Mouse (Mus musculus): ENCODE results near the gene Arhgap29.

The Arhgap29 gene

DNA sequence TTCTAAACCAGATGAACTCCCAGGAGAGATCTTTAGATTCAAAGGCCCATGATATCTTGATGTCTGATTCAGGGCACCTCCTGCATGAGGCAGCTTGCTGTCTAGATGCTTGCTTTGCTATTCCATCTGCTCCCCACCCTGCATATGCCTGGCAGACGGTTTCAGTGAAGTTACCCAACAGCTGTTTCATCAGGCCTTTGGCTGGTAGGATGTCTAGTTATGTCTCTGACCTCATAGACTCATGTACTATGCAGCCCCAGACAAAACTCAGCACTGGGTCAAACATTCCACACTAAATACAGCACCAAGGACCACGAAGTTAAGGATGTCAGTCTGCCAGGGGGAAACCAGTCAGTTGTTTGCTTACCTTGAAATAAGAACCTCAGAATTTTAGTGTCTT is 6.4 kb upstream of the Arhgap29 start:
- DNase-seq (ENCODE audit: low spot score): peak; percentile 10

DNA sequence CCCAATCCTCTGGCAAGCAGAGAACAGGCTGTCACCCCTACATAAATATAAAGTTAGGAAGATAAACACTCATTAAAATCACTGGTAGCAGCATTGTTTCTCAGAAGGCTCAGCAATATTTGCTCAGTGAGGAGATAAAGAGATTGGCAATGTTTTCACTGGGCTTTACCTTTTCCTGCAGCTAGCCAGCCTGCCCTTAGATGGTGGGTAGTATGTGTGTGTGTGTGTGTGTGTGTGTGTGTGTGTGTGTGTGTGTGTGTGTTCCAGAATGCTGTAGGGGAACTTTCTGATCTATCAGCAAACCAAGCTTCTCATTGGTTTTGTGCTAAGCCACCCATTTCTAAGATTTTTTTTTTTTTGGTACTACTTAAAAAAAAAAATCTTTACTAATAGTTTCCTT is 5.6 kb upstream of the Arhgap29 start:
- DNase-seq (ENCODE audit: low spot score): no peak

DNA sequence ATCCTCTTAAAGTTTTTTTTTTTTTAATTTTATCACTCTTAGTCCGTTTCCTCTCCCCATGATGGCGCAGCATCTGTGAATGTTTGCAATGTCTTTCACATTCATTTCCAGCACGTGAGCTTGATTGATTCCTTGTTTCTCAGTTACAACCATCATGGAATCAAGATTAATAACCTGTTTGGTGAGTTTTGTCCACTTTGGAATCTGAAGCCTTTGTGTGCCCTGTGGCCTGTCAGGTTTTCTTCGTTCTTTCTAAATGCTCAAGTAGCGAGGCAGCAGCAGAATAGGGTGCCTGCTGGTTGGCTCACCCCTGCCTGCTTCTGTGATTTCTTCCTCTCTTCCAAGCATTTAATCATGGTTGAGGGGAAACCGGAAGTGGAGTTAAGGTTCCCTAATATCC is 2.2 kb upstream of the Arhgap29 start:
- DNase-seq (ENCODE audit: low spot score): no peak

DNA sequence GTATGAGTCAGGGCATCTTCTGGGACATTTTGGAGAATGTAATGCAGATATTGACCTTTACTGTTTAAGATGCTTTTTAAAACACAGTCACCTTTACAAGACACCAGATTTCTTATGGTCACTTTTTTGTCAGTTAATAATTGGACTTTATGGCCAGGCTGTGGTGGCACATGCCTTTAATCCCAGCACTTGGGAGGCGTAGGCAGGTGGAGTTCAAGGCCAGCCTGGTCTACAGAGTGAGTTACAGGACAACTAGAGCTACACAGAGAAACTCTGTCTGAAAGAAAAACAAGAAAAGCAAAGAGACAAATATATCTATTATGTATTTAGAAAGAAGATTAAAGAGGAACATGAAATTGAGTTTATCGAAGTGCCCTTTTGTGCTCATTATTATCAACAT is 1.2 kb upstream of the Arhgap29 start:
- DNase-seq (ENCODE audit: low spot score): no peak

DNA sequence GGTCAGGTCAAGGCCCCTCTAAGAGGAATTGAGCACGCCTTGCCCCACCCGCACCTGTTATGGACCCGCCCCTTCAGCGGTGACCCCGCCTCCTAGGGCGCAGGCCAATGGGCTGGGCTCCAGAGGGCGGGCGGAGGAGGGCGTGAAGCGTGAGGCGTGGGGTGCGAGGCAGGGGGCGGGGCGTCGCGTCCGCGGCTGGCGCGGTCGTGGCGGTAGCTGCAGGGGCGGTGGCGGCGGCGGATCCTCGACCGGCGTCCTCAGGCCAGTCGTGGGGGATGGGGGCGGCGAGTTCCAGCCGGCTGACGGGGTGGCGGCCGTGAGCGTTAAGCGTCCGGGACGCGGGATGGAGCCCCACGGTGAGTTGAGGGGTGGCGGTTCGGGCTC is 700 bp downstream of the Arhgap29 start:
- DNase-seq (ENCODE audit: low spot score): peak; percentile 83

DNA sequence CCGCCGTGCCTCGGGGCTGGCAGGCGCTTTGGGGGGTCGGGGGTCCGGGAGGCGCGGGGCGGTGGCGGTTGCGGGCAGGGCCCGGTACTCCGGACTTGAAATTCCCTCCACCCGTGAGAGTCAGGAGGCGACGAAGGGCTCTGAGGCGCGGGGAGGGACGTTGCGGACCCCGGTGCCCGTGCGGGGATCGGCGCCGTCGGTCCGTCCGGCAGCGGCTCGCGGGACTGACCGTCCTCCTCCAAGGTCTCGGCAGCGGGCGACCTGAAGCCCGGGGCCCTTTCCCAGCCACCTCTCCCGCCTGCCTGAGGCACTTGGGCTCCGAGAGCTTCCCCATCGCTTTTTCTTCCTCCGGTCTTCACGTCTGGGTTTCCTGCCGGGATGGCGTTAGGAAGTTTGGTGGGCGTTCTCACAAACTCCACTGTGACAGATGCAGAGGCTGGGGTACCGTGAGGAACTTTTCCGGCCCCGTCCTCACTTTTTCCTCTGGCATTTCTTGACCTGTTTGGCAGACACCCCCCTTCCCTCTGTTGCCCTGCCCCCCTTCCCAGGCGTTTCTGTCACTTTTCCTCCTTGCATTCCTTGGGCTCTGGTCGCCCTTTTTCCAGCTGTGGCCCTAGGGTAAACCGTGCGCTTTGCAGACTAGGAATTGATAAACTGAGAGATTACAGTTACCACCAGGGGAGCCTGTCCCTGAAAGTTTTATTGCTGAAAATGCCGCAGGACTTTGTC is 1.3 kb downstream of the Arhgap29 start:
- peak; percentile 7 for DNase-seq (ENCODE audit: low spot score)

DNA sequence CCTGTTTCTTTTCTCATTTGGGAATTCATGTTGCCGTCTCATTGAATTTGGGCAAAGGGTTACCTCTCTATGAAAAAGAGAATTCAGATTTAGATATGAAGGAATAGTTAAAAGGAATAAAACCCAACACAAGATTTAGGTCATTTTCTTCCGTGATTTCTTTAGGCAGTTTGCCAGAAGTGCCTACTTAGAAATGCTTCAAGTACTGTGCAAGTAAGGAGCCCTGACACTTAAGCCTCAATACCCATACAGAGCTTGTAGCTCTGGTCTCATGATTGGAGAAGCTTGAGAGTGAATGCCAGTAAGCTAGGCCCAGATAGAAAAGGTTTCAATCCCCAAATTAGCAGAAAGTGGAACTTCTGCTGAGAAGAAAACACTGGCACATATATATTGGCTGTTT is 2.1 kb downstream of the Arhgap29 start:
- no peak for DNase-seq (ENCODE audit: low spot score)

DNA sequence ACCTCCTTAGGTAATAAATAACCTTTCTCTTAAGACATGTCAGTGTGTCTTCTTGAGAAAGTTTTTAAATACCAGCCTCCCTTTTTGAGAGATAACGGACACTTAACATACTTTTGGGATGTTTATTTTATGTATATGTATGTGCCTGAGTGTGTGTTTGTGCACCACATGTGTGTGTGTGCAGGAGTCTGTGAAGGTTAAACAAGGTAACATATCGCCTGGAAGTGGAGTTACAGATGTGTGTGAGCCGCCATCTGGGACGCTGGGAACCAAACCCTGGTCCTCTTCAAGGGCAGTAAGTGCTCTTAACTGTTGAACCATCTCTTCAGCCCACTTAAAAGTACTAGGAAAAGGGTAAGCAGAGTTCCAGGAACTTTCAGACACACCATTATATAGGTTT is 3.2 kb downstream of the Arhgap29 start:
- DNase-seq (ENCODE audit: low spot score): no peak

DNA sequence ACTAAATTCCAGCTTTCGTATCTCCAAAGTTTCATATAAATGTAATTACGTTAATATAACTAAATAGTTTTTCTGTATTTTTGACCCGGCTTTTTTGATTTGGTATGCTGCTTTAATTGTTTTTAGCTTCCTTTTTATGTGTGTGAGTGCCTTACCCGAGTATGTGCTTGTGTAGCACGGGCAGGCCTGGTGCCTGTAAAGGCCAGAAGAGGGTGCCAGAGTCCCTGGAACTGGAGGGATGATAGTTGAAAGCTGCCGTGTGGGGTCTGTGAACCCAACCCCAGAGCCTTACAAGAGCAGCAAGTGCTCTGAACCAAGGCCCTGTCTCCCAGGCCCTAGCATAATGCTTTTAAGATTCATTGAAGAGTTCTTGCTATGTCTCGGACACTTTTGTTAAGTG is 4.4 kb downstream of the Arhgap29 start:
- no peak for DNase-seq (ENCODE audit: low spot score)

DNA sequence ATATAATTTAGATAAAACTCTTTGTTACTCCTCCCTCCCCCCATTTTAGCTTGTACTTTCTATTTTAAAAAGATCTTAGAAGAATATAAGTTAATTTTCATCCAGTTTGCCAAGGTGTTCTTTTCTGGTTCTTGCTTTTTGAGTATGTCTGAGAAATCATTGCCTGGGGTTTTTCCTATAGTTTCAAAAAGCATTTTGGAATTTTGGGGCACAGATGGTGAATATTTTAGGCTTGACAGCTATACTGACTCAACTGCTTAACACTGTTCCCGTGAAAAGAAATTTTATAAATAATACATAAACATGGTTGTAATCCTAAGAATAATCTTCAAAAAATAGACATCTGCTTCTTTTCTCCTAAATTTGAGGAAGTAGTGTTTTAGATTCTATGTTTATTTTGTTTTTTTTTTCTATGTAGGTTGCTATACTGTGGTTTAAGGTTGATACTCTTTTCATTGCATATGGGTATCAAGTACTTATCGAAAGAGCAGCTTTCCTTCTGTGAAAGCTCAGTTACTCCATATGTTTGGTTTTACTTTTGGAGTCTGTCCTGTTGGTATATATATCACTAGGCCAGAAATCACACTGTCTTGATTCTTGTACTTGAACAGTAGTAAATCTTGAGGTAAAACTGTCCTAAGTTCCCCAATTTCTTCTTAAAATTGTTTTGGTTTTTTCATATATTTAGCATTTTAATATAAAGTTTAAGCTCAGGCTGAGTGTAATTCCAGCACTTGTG is 5.4 kb downstream of the Arhgap29 start:
- no peak for DNase-seq (ENCODE audit: low spot score)

DNA sequence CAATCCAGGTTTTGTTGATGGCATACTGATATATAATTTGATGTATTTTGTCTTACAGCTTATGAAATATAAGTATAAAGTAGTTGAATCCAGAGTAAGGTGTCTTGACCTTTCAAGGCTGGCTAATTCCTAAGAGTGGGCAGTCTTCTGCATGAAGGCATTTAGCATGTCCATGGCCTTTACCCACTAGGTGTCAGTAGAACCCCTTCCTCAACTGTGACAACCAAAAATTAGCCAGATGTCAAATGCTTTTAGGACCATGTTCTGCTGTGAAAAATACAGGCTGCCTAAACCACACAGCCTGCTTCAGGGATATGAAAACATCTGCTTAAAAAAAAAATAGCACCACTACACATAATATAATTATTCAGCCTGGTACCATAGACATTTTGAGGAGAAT is 11.8 kb downstream of the Arhgap29 start:
- no peak for DNase-seq (ENCODE audit: low spot score)

DNA sequence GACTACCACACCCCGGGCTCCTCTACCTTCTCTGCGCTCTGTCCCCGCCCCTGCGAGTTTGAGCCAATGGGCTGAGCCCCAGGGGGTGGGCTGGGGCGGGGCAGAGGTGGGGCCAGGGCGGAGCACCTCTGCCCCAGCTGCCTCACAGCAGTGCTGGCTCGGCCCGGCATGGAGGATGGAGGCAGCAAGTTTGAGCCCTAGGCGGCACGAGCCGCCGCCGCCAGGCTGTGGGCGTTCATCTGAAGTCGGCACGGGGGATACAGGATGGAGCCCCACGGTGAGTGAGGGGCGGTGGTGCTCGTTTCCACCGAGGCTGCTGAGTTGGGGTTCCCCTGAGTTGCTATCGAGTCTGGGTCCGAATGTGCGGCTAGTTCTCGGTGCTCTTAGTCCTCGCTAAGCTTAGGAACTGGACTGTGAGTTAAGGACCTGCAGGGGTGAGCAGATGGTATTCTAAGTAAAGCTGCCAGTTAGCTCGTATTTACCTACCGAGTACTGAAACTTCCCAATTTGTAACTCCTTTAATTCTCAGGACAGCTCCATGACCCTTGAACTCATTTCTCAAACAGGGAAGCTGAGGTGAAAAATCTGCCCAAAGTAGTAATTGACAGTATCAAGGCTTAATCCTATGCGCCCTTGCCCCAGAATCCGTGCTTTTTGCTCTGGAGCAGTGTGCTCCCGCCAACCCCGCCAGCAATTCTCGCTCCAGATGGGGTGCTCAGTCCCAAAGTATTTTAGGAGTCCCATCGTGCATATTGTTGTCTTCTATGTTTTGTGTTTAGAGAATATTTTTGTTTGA is 15.5 kb downstream of the Arhgap29 start:
- DNase-seq (ENCODE audit: low spot score): peak; percentile 90

DNA sequence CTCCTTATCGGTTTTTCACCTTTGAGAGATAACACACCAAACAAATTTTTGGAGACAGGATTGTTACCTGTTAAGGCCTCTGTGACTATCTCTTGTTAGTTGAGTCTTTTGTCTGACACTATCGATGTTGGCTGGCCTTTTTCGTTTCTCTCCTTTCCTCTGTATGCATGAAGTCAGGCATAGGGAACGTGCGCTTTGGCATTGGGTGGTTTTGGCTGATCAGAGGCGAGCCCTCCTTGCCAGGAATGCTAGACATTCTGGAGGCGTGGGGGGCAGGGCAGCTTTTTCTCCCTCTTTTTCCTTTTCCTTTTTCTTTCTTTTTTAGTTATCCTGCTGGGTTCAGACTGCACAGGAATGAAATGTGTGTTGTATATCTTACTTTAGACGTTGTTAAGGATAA is 16.3 kb downstream of the Arhgap29 start:
- DNase-seq (ENCODE audit: low spot score): no peak

DNA sequence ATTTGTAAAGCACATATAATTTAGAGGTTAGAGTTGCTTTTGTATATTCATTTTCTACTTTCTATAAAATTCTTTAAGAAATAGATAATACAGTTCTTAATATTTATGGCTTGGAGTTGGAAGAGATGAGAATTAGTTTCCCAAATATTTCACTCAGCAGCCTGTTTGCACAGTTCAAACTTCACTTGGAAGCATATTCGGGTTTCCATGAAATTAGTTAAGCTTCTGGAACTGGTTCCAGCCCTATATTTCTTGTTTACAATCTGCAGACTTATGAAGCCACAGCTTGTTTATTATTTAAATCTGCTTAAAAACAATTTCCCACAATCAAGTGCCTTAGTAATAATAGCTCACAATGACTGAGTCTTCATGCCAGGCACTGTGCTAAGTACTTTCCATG is 17.1 kb downstream of the Arhgap29 start:
- DNase-seq (ENCODE audit: low spot score): no peak

DNA sequence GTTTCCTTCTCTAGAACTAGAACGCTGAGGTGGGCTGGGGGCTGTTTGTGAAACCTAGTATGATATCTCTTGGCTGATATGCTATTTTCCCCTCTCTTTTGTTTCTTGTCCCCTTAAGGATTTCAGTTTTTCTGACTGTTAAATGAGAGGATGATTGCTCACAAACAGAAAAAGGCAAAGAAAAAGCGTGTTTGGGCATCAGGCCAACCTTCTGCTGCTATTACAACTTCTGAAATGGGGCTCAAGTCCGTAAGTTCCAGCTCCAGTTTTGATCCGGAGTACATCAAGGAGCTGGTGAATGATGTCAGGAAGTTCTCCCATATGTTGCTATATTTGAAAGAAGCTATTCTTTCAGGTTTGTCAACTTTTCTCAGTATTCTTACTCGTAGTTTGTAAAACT is 21.4 kb downstream of the Arhgap29 start:
- no peak for DNase-seq (ENCODE audit: low spot score)

DNA sequence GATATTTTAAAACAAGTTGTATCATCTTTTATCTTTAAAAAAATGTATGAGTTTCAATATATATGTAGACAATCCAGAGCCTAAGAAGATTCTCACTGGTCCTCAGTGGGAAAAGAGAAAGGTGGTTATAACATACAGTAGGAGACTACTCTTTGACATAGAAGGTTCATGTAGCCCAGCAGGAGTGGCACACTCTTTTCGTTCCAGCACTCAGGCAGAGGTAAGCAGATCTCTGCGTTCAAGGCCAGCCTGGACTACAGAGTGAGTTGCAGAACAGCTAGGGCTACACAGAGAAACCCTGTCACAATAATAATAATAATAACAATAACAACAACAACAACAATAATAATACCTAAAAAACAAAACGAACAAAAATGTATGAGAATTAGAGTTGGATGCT is 23.0 kb downstream of the Arhgap29 start:
- no peak for DNase-seq (ENCODE audit: low spot score)

DNA sequence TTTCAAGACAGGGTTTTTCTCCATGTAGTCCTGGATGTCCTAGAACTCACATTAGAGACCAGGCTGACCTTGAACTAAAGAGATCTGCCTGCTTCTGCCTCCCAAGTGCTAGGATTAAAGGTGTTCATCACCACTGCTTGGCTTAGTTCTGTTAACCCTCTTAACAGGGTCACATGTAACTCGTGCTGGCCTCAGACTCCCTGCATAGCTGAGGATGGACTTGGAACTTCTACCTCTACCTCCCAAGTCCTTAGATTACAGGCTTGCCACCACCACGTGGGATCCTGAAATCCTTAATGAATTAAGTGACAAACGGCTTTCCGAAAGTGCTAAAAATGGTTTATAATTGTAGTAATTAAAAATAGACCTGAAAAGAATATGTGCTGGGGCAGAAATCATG is 29.0 kb downstream of the Arhgap29 start:
- no peak for DNase-seq (ENCODE audit: low spot score)

DNA sequence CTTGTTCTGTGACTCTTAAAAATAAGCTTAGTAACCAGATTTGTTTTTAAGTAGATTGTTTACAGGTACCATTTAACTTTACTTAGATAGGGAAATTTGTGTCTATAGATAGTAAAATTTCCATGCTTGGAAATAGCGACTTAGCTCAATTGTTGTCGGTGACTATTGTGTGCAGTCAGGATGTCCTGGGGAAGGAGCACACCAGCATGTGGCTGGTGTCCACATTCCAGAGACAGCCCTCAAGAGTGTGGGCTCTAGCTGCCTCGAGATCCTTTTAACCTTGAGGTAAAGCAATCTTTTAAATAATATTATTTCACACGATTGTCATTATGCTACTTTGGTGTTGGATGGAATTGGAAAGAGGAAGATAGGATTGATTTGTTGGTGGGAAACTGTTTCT is 30.1 kb downstream of the Arhgap29 start:
- DNase-seq (ENCODE audit: low spot score): no peak

DNA sequence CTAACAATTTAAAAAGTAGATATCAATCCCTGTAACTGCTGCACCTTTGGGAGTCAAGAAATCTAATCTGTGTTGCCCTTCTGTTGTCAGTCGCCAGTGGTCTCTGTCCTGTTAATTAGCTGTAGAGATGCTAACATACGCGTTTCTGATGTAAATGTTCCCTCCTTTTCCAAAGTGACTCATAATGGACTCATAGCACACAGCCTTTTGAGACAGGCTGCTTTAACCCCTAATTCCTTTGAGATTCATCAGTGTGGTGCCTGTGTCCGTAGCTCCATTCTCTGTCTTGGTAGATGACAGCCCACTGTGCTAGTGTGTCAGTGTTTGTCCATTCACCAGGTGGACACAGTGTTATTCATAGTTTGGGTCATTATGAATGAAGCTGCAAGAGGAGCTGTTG is 42.8 kb downstream of the Arhgap29 start:
- DNase-seq (ENCODE audit: low spot score): no peak

DNA sequence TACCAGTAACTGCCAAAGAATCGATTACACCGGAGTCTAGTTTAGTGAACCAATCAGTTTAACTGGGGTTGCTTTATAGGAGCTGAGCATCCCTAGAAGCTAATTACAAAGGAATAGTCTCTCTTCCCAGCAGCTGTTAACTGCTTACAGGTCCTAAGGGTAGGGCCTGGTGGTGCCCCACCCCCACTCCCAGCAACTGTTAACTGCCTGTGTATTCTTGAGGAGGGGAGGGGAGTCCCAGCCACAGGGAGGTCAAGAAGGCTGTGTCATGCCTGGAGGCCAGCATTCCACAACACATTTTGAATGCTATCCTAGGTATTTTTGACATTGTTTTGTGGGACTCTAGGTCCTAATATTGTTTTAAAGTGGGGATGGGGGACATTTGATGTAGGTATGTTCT is 47.6 kb downstream of the Arhgap29 start:
- DNase-seq (ENCODE audit: low spot score): no peak

DNA sequence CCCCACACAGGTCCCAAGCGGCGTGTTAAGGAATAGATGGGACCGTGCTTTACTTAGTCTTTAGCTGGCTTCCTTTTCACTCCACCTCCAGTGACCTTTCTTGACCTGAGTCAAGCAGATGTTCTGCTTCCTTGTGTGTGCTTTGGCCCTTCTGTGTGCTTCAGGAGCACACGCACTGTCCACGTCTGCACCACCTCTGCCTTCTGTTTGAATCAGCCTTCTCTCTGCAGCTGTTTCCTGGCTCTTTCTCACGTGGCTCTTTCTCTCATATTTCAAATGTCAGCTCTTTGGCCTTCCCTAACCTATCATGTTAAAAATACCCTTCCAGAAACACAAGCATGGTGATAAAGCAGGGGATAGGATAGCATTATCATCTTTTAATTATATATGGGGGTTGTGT is 49.2 kb downstream of the Arhgap29 start:
- DNase-seq (ENCODE audit: low spot score): no peak

DNA sequence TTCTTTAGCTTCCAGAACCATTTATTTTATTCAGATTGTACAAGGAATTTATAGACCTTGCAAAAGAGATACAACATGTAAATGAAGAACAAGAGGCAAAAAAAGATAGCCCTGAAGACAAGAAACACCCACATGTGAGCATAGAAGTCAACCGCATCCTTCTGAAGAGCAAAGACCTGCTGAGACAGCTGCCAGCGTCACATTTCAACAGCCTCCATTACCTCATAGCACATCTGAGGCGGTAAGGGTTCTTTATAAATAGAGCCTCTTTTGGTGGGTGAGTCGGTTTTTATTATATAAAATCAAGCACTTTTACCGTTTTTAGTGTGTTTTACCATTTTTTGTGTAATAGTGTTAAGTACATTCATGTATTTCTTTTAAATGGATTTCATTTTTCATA is 57.5 kb downstream of the Arhgap29 start:
- DNase-seq (ENCODE audit: low spot score): no peak

DNA sequence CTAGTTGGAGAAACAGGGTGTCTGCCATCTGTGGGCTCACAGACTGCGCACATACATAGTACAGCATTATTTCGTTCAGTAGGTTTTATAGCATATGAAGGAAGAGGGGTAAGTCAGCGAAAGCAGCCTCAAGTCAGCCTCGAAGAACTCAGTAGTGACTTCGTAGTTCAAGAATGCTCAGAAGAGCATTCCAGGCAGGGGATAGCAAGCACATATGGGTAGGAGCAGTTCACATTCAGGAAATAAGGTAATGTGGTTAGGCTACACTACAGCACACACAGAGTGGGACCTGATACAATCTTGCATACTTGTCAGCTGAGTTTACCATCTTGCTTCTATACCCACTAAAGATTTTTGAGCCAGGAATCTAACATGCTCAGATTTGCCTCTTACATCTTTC is 58.0 kb downstream of the Arhgap29 start:
- DNase-seq (ENCODE audit: low spot score): no peak
